Mouse (Mus musculus) MEL (cell line): ENCODE measurements around the gene Ccnd1.

ENCODE experiments used
- CTCF ChIP-seq, 3 experiments: IDR thresholded peaks in 2 of 3; conservative IDR thresholded peaks in 1 of 3; 2 replicates each; pipeline ENCODE4 v1.5.1; 2011 to 2012; ENCODE audit warnings: low read length in 3 of 3, low read depth in 2 of 3, mild to moderate bottlenecking in 2 of 3, improper control_type of control experiment in 1 of 3, inconsistent platforms in 1 of 3, mixed read lengths in 1 of 3, moderate library complexity in 1 of 3; ENCODE audit not compliant: control insufficient read depth in 1 of 3, insufficient read depth in 1 of 3, poor library complexity in 1 of 3, severe bottlenecking in 1 of 3
- E2F4 ChIP-seq: IDR thresholded peaks from 2 replicates; pipeline ENCODE4 v1.6.1; 2011; ENCODE audit warnings: low read depth, low read length, improper control_type of control experiment, borderline replicate concordance
- GATA1 ChIP-seq: IDR thresholded peaks from 2 replicates; pipeline ENCODE4 v1.6.1; 2011; ENCODE audit warnings: low read depth, low read length, improper control_type of control experiment
- HCFC1 ChIP-seq: IDR thresholded peaks from 2 replicates; pipeline ENCODE4 v1.6.1; 2012; ENCODE audit warnings: low read depth, mild to moderate bottlenecking, inconsistent platforms, low read length, improper control_type of control experiment, moderate library complexity
- MAFK ChIP-seq: IDR thresholded peaks from 2 replicates; pipeline ENCODE4 v1.6.1; 2011; ENCODE audit warnings: low read depth, mild to moderate bottlenecking, low read length, improper control_type of control experiment, borderline replicate concordance
- MAX ChIP-seq: IDR thresholded peaks from 2 replicates; pipeline ENCODE4 v1.6.1; 2011; ENCODE audit warnings: low read length, improper control_type of control experiment
- NRF1 ChIP-seq: IDR thresholded peaks from 2 replicates; pipeline ENCODE4 v1.6.1; 2014; ENCODE audit warnings: low read depth, mild to moderate bottlenecking, inconsistent platforms, low read length, improper control_type of control experiment, moderate library complexity; ENCODE audit not compliant: poor library complexity, insufficient read depth, severe bottlenecking
- POLR2A ChIP-seq, 2 experiments: IDR thresholded peaks; 2 replicates each; pipeline ENCODE4 v1.6.1; 2011 to 2012; ENCODE audit warnings: low read length in 2 of 2, mild to moderate bottlenecking in 2 of 2, control low read depth in 1 of 2, improper control_type of control experiment in 1 of 2, low read depth in 1 of 2, moderate library complexity in 1 of 2; ENCODE audit not compliant: control insufficient read depth in 1 of 2, insufficient read depth in 1 of 2, poor library complexity in 1 of 2
- RCOR1 ChIP-seq: IDR thresholded peaks from 2 replicates; pipeline ENCODE4 v1.6.1; 2012; ENCODE audit warnings: low read depth, mild to moderate bottlenecking, inconsistent platforms, low read length, improper control_type of control experiment
- SMC3 ChIP-seq: IDR thresholded peaks from 2 replicates; pipeline ENCODE4 v1.6.1; 2011; ENCODE audit warnings: low read depth, low read length, improper control_type of control experiment
- TBP ChIP-seq: IDR thresholded peaks from 2 replicates; pipeline ENCODE4 v1.8.0; 2011; ENCODE audit warnings: low read depth, low read length, improper control_type of control experiment
- UBTF ChIP-seq: IDR thresholded peaks from 2 replicates; pipeline ENCODE4 v1.6.1; 2012; ENCODE audit warnings: low read depth, mild to moderate bottlenecking, inconsistent platforms, low read length, improper control_type of control experiment, moderate library complexity, borderline replicate concordance; ENCODE audit not compliant: insufficient read depth
- ZNF384 ChIP-seq: IDR thresholded peaks from 2 replicates; pipeline ENCODE4 v1.6.1; 2012; ENCODE audit warnings: low read depth, mild to moderate bottlenecking, inconsistent platforms, low read length, improper control_type of control experiment

DNA sequence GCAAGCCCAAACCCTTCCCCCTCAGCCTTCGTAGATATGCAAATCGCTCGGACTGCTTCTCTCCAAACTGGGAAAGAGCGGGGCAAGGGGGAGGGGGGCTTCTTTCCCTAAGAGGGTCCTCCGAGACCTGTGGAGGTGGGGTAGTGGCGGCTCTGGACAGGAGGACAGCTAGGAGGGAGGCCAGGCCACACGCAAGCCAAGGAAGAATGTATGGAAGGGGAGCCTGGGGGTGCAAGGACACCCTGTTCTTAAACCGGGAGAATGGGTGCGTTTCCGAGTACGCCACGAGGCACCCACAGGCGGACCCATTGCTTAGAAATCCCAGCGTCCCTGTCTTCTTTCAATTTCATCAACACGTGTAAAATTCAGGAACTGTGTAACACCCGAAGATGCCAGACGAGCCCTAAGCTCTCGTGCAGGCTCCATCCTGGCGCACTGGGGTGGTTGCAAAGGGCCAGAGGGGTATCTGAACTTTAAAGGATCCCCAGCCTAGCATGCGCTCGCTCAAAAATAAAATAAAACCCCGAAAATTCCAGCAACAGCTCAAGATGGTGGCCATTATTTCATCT, 362 bp upstream of the Ccnd1 start:
- TF ChIP-seq CTCF (IDR thresholded peaks at IDR 0.05 in 2 of 3, conservative IDR thresholded peaks at IDR 0.05 in 1 of 3; ENCODE audit: control insufficient read depth in 1 of 3, insufficient read depth in 1 of 3, low read depth in 2 of 3, low read length in 3 of 3, poor library complexity in 1 of 3, severe bottlenecking in 1 of 3), result no peak
- no peak for TF ChIP-seq POLR2A (IDR thresholded peaks at IDR 0.05; ENCODE audit: control insufficient read depth in 1 of 2, insufficient read depth in 1 of 2, low read depth in 1 of 2, low read length in 2 of 2, poor library complexity in 1 of 2)
- no peak for TF ChIP-seq MAFK
- TF ChIP-seq TBP, result no peak
- no peak for TF ChIP-seq SMC3
- no peak for TF ChIP-seq UBTF
- no peak for TF ChIP-seq ZNF384
- TF ChIP-seq MAX, result no peak
- TF ChIP-seq GATA1, result no peak
- no peak for TF ChIP-seq HCFC1
- TF ChIP-seq E2F4, result no peak
- no peak for TF ChIP-seq RCOR1
- no peak for TF ChIP-seq NRF1
